Mouse (Mus musculus) kidney, adult 9 months (tissue): ENCODE results near the gene Dapl1.
A peak's percentile ranks its signal among the peaks of the same experiment; 100 is the strongest.

ENCODE experiments used
- DNase-seq: peaks from one replicate; pipeline ENCODE4 v3.0.0; 2022

Gene Dapl1

GRCm38 (mm10) chr2:59474336-59474735, 10.1 kb upstream of the Dapl1 start:
- no peak for DNase-seq

GRCm38 (mm10) chr2:59485080-59485479, 627 bp downstream of the Dapl1 start:
- DNase-seq: no peak

- DNase-seq: no peak
Observed at GRCm38 (mm10) chr2:59485657-59486056, 1.2 kb downstream of the Dapl1 start.

- DNase-seq: no peak
Observed at GRCm38 (mm10) chr2:59486196-59486845, 1.9 kb downstream of the Dapl1 start.

GRCm38 (mm10) chr2:59488235-59488634, 3.8 kb downstream of the Dapl1 start:
- no peak for DNase-seq

GRCm38 (mm10) chr2:59490353-59490752, 5.9 kb downstream of the Dapl1 start:
- no peak for DNase-seq

GRCm38 (mm10) chr2:59493445-59494085, 9.1 kb downstream of the Dapl1 start:
- no peak for DNase-seq

GRCm38 (mm10) chr2:59499146-59499545, 14.7 kb downstream of the Dapl1 start:
- peak; percentile 6 for DNase-seq

GRCm38 (mm10) chr2:59499717-59500116, 15.3 kb downstream of the Dapl1 start:
- no peak for DNase-seq

- no peak for DNase-seq
Observed at GRCm38 (mm10) chr2:59509061-59509460, 24.6 kb downstream of the Dapl1 start.

GRCm38 (mm10) chr2:59510416-59510815, 26.0 kb downstream of the Dapl1 start:
- DNase-seq: no peak

- no peak for DNase-seq
Observed at GRCm38 (mm10) chr2:59510882-59511281, 26.4 kb downstream of the Dapl1 start.

- DNase-seq: no peak
Observed at GRCm38 (mm10) chr2:59520663-59521062, 36.2 kb downstream of the Dapl1 start.

GRCm38 (mm10) chr2:59522079-59522684, 37.7 kb downstream of the Dapl1 start:
- DNase-seq: peak; percentile 70

GRCm38 (mm10) chr2:59523526-59523925, 39.1 kb downstream of the Dapl1 start:
- no peak for DNase-seq

GRCm38 (mm10) chr2:59526893-59527292, 42.4 kb downstream of the Dapl1 start:
- DNase-seq: no peak

- DNase-seq: peak; percentile 73
Observed at GRCm38 (mm10) chr2:59529574-59530080, 45.2 kb downstream of the Dapl1 start.

- no peak for DNase-seq
Observed at GRCm38 (mm10) chr2:59530811-59531210, 46.4 kb downstream of the Dapl1 start.

- DNase-seq: no peak
Observed at GRCm38 (mm10) chr2:59532999-59533398, 48.5 kb downstream of the Dapl1 start.

- DNase-seq: no peak
Observed at GRCm38 (mm10) chr2:59533504-59533903, 49.1 kb downstream of the Dapl1 start.

- DNase-seq: no peak
Observed at GRCm38 (mm10) chr2:59533971-59534748, 49.7 kb downstream of the Dapl1 start.

GRCm38 (mm10) chr2:59536958-59537357, 52.5 kb downstream of the Dapl1 start:
- DNase-seq: no peak

- no peak for DNase-seq
Observed at GRCm38 (mm10) chr2:59538031-59538430, 53.6 kb downstream of the Dapl1 start.
